Mouse (Mus musculus) liver, embryonic 14.5 days (tissue): ENCODE measurements around the gene Sirpb1b.
"Not testable (repeated sequence)": the region's sequence is repeated elsewhere in the genome, so short reads cannot be mapped to it uniquely, and the experiment has no call there.

Experiments used
- CTCF ChIP-seq: IDR thresholded peaks from 2 replicates; pipeline ENCODE4 v1.5.1; 2016; ENCODE audit warnings: antibody characterized with exemption, low read depth, control low read depth
- EP300 ChIP-seq: IDR thresholded peaks from 2 replicates; pipeline ENCODE4 v1.6.1; 2016; ENCODE audit warnings: antibody characterized with exemption, low read depth

DNA sequence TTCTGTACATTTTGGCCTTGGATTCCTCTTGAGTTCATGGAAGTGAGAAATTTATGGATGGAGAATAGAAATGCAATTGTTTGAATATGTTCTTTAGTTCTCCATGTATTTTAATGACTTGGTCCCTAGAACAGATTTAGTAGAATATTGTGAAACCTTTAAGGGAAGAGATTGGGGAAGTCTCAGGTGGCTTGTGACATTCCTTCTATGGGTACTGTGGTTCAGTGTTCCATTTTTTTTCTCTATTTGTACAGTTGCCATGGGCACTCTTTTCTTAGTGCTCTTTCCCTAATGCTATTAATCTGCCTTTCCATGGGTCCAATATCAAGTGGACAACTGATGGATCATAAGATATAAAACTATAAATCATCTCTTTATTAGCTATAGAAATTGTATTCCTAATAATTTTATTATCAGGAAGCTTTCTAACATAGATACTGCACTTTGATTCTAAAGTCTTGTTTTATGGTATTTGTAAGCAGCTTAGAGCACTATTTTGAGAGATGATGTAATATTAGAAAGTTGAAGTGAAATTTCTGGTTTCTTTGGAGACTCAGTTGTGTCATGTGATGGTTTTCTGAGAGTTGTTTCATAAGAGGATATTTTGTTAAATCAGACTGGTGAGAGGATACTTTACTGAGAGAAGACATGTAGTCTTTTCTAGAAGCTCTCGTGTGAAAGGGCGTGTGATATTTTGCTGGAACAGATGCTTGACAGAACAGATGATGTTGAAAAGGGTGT is 15.7 kb upstream of the Sirpb1b start:
- not testable (repeated sequence) for TF ChIP-seq CTCF, EP300
